Mouse (Mus musculus) hindbrain, embryonic 15.5 days (tissue): ENCODE data around the gene Mup18. TPM values are rescaled to one million over a fixed set of nuclear protein-coding genes. Genes with fewer than 3 reads are reported as not detected.
"Not testable (repeated sequence)": the region's sequence is repeated elsewhere in the genome, so short reads cannot be mapped to it uniquely, and the experiment has no call there.

Experiments used
- ATAC-seq: fragments of 200-750 bp; cut with Nextera tagmentation; 2 replicates; pipeline ENCODE4 v1.8.0; 2017; ENCODE audit warnings: low read depth, moderate number of reproducible peaks, moderate TSS enrichment; ENCODE audit not compliant: low FRiP score
- H3K27ac ChIP-seq: fragments of 300-500 bp; sonication (generic); replicated peaks from 2 replicates; pipeline ENCODE4 v1.5.1; 2015; ENCODE audit warnings: mild to moderate bottlenecking, inconsistent platforms
- H3K27me3 ChIP-seq: fragments of 300-500 bp; sonication (generic); 2 replicates; pipeline ENCODE4 v1.6.1; 2015; ENCODE audit warnings: control low read depth, inconsistent platforms
- H3K36me3 ChIP-seq: fragments of 300-500 bp; sonication (generic); 2 replicates; pipeline ENCODE4 v1.6.1; 2015; ENCODE audit warnings: control low read depth, inconsistent platforms
- H3K4me1 ChIP-seq: fragments of 300-500 bp; sonication (generic); replicated peaks from 2 replicates; pipeline ENCODE4 v1.6.1; 2015; ENCODE audit warnings: control low read depth, inconsistent platforms
- H3K4me2 ChIP-seq: fragments of 300-500 bp; sonication (generic); 2 replicates; pipeline ENCODE4 v1.6.1; 2015; ENCODE audit warnings: moderate library complexity, mild to moderate bottlenecking, inconsistent platforms
- H3K4me3 ChIP-seq: fragments of 300-500 bp; sonication (generic); 2 replicates; pipeline ENCODE4 v1.5.1; 2015; ENCODE audit warnings: mild to moderate bottlenecking, inconsistent platforms
- H3K9ac ChIP-seq: fragments of 300-500 bp; sonication (generic); 2 replicates; pipeline ENCODE4 v1.6.1; 2015; ENCODE audit warnings: inconsistent platforms
- H3K9me3 ChIP-seq: fragments of 300-500 bp; sonication (generic); 2 replicates; pipeline ENCODE4 v1.6.1; 2016; ENCODE audit warnings: control low read depth, inconsistent platforms
- WGBS: fragments of 180-500 bp; shearing (Covaris S2); methylation state at CpG from one replicate; pipeline ENCODE4 v1.1.7; 2015; 5-methylcytosine and 5-hydroxymethylcytosine counted together
- polyA plus RNA-seq: library from polyadenylated mRNA; unstranded; fragments of >200 nt; fragmentation: Nextera tagmentation; extraction: Ambion mirVana; gene quantifications from 2 replicates; pipeline ENCODE4 v1.2.1, GENCODE M21; 2015

Mup18 gene
- not detected in 2 replicates for polyA plus RNA-seq

DNA sequence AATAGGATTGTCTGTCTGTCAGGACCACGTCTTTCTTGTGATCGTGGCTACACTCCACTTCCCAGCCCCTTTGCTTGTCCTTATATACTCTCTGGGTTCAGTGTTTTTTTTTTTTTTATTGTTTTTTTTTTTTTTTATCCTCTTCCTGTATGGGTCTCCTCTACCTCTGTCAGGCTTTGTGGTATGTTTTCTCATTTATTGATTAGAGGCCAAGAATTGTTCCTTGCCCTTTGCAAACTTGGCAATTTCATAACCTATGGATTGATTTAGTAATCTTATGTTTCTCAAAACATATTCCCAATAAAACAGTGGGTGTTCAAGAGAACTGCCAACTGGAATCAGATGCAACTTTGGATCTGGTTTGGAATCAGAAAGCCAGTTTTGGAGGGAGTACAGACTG, at the start of gene Mup18:
Mup18 (minus strand) TSS at position 101 of the 400 bp plus-strand sequence.
- H3K4me3 ChIP-seq, H3K9me3 ChIP-seq, H3K9ac ChIP-seq, H3K27ac ChIP-seq, ATAC-seq, H3K4me1 ChIP-seq, H3K27me3 ChIP-seq, H3K36me3 ChIP-seq, H3K4me2 ChIP-seq: not testable (repeated sequence)
- 88% methylated on average over 2 of the region's 2 CpGs for WGBS

GRCm38 (mm10) chr4:61714296-61714695, 40.4 kb upstream of the Mup18 start:
- H3K4me3 ChIP-seq, H3K4me2 ChIP-seq, H3K27me3 ChIP-seq, H3K36me3 ChIP-seq, H3K27ac ChIP-seq, ATAC-seq, H3K9me3 ChIP-seq, H3K9ac ChIP-seq, H3K4me1 ChIP-seq: not testable (repeated sequence)
- 87% methylated on average over 6 of the region's 6 CpGs for WGBS

Other genes with a start within 250 kb of the Mup18 start
- not detected in 2 replicates for gene Mup15, start 234.4 kb downstream of the Mup18 start, polyA plus RNA-seq
- not detected in 2 replicates for gene Mup16, start 154.6 kb downstream of the Mup18 start, polyA plus RNA-seq
- not detected in 2 replicates for gene Mup17, start 78.3 kb downstream of the Mup18 start, polyA plus RNA-seq
- not detected in 2 replicates for gene Mup19, start 108.1 kb upstream of the Mup18 start, polyA plus RNA-seq
- gene Mup5, start 161.1 kb upstream of the Mup18 start, polyA plus RNA-seq, result not detected in 2 replicates